Mouse (Mus musculus) liver, adult 2 months (tissue): ENCODE results near the gene Trpv2.
A peak's percentile ranks its signal among the peaks of the same experiment; 100 is the strongest.

Experiments
- CTCF ChIP-seq: fragments of 200-500 bp; IDR thresholded peaks from 2 replicates; pipeline ENCODE4 v1.5.1; 2011; ENCODE audit warnings: low read depth, low read length, control low read depth
- POLR2A ChIP-seq: fragments of 200-500 bp; IDR thresholded peaks from 2 replicates; pipeline ENCODE4 v1.6.1; 2011; ENCODE audit warnings: low read length, control low read depth; ENCODE audit not compliant: insufficient read depth; ENCODE audit errors: extremely low read depth

DNA sequence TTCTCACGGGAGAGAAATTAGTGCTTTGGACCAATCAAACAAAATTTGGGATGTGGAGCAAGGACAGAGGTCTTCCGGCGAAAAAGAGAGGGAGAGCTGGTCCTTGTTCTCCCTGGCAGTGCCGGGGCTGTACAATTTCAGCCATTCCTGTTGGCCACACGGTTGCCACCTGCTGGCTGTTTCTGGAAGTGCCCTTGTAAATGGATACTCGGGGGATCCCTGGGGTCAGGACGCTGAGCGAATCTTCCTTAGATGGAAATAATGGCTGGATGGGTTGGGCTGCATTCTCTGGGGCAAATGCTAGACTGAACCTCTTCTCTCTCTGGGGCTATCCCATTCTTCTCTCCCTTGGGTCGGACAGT, 992 bp downstream of the Trpv2 start:
- TF ChIP-seq CTCF: peak; percentile 94
- TF ChIP-seq POLR2A: no peak
